Mouse (Mus musculus): ENCODE measurements around the gene Mettl7a2. TPM values are rescaled to one million over a fixed set of nuclear protein-coding genes. Genes with fewer than 3 reads are reported as not detected.
"Not testable (repeated sequence)": the region's sequence is repeated elsewhere in the genome, so short reads cannot be mapped to it uniquely, and the experiment has no call there.

Mettl7a2 gene
- polyA plus RNA-seq, 1 experiment from 2014 or later, result not detected

DNA sequence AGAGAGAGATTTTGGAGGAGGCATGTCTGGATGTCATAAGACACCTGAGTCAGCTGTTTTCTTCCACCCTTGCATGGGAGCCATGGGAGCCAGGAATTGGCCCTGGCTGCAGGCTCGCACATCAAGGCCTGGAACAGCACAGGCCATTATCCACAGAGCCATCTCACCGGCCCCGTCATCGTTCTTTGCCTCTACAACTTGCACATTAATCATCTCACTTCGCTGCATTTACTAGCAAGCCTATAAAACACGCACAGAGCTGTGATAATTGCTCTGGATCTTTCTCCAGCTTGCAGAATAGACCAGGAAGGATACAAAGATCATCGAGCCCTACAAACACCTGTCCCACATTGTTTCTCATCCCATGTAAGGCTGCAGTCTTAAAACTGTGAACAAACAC lies 22.3 kb upstream of the Mettl7a2 start:
- Histone ChIP-seq H3K36me3 (ENCODE audit: insufficient read depth) (no peaks in the 10 kb centered on the region), H3K27ac (ENCODE audit: low read depth) (no peak overlapping the region), H3K9me3 (ENCODE audit: low read depth, low read length) (no peaks in the 10 kb centered on the region), H3K4me1 (ENCODE audit: insufficient read depth) (no peaks in the 10 kb centered on the region), H3K9ac (no peak overlapping the region), H3K27me3 (ENCODE audit: insufficient read depth, low read length) (no peaks in the 10 kb centered on the region), H3K4me3 (ENCODE audit: low read depth, low read length) (no peak overlapping the region), H3K4me2 (no peak overlapping the region)
- ATAC-seq (ENCODE audit: insufficient read depth) (no peak), DNase-seq (no peak)
- WGBS, result 79% methylated on average over 7 of the region's 7 CpGs
- no peak for TF ChIP-seq CTCF (IDR thresholded peaks at IDR 0.05; ENCODE audit: low read depth)

DNA sequence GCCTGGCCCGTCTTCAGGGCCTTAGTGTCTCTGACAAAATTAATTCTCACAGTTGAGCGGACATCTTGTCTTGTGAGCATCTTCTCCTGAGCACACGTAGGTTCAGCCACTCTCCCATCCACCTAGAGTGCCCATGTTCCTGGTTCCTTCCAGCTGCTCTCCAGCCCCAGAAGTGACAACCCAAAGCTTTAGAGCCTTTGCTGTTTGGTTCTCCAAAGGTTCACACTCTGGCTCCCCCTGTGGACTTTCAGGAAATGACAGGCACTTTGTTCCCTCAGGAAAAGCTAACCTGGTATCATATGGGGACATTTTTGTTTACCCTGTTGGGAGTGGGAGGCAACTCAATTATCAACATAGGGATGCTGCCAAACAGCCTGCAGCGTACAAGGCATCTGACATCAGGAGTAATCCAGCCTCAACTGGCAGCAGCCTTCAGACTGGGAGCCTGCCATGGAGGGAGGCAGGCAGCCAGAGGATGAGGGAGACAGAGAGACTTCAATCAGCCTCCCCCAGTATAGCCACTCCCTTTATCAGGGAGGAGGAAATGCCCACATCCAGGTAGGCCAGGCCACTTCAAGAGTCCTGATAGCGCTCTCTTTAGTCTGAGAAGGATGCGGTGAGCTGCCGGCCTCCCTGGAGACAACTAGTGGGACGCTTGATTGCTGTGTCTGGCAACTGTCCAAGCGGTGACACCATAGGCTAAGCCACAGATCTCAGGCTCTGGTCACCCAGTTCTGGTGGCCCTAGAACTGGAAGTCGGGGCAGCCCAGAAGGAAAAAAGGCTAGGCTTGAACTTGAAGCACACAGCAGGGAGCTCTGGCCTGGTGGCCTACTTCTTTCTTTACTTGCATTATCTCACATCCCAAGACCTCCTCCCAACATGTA lies 20.7 kb upstream of the Mettl7a2 start:
- not testable (repeated sequence) for H3K27ac ChIP-seq (ENCODE audit: low read depth); H3K27me3 ChIP-seq (ENCODE audit: insufficient read depth, low read length); H3K9me3 ChIP-seq (ENCODE audit: low read depth, low read length); H3K4me3 ChIP-seq (ENCODE audit: low read depth, low read length); H3K9ac ChIP-seq; H3K4me1 ChIP-seq (ENCODE audit: insufficient read depth); DNase-seq; H3K36me3 ChIP-seq (ENCODE audit: insufficient read depth); H3K4me2 ChIP-seq
- WGBS, result 27% methylated on average over 2 of the region's 10 CpGs
- ATAC-seq (ENCODE audit: insufficient read depth), result peak; percentile 38; the same call in 1 of the 2 replicates

GRCm38 (mm10) chr15:100334629-100335028 lies 18.4 kb upstream of the Mettl7a2 start, which contains the start of gene Mettl7a3:
Gene Mettl7a3 (plus strand): TSS chr15:100334929.
- no peaks in the 10 kb centered on the region for H3K4me1 ChIP-seq (ENCODE audit: insufficient read depth)
- ATAC-seq (ENCODE audit: insufficient read depth), result no peak
- no peaks in the 10 kb centered on the region for H3K27me3 ChIP-seq (ENCODE audit: insufficient read depth, low read length)
- no peak for DNase-seq
- no peak within 1 kb of the TSS for H3K4me2 ChIP-seq
- TF ChIP-seq CTCF (IDR thresholded peaks at IDR 0.05; ENCODE audit: low read depth), result no peak
- no peak within 1 kb of the TSS for H3K27ac ChIP-seq (ENCODE audit: low read depth)
- H3K36me3 ChIP-seq (ENCODE audit: insufficient read depth), result no peaks in the 10 kb centered on the region
- no peaks in the 10 kb centered on the region for H3K9me3 ChIP-seq (ENCODE audit: low read depth, low read length)
- 73% methylated on average over 10 of the region's 10 CpGs for WGBS
- no peak within 1 kb of the TSS for H3K9ac ChIP-seq
- H3K4me3 ChIP-seq (ENCODE audit: low read depth, low read length), result no peak within 1 kb of the TSS

GRCm38 (mm10) chr15:100337328-100337727 lies 15.7 kb upstream of the Mettl7a2 start:
- H3K27ac ChIP-seq (ENCODE audit: low read depth); H3K9ac ChIP-seq; H3K36me3 ChIP-seq (ENCODE audit: insufficient read depth); H3K9me3 ChIP-seq (ENCODE audit: low read depth, low read length); H3K4me2 ChIP-seq; H3K4me3 ChIP-seq (ENCODE audit: low read depth, low read length); H3K4me1 ChIP-seq (ENCODE audit: insufficient read depth); H3K27me3 ChIP-seq (ENCODE audit: insufficient read depth, low read length); ATAC-seq (ENCODE audit: insufficient read depth); DNase-seq: not testable (repeated sequence)

GRCm38 (mm10) chr15:100337847-100338246 lies 15.2 kb upstream of the Mettl7a2 start:
- not testable (repeated sequence) for H3K36me3 ChIP-seq (ENCODE audit: insufficient read depth); ATAC-seq (ENCODE audit: insufficient read depth); H3K9ac ChIP-seq; H3K4me3 ChIP-seq (ENCODE audit: low read depth, low read length); H3K27ac ChIP-seq (ENCODE audit: low read depth); H3K4me2 ChIP-seq; H3K9me3 ChIP-seq (ENCODE audit: low read depth, low read length); H3K4me1 ChIP-seq (ENCODE audit: insufficient read depth); H3K27me3 ChIP-seq (ENCODE audit: insufficient read depth, low read length)
- peak; percentile 61 for TF ChIP-seq CTCF (IDR thresholded peaks at IDR 0.05; ENCODE audit: low read depth)
- 19% methylated on average over 10 of the region's 10 CpGs for WGBS
- DNase-seq, result peak; percentile 63

GRCm38 (mm10) chr15:100341314-100341980 lies 11.6 kb upstream of the Mettl7a2 start:
- H3K9ac ChIP-seq; H3K9me3 ChIP-seq (ENCODE audit: low read depth, low read length); H3K4me1 ChIP-seq (ENCODE audit: insufficient read depth); H3K4me2 ChIP-seq; H3K36me3 ChIP-seq (ENCODE audit: insufficient read depth); H3K4me3 ChIP-seq (ENCODE audit: low read depth, low read length); H3K27ac ChIP-seq (ENCODE audit: low read depth); H3K27me3 ChIP-seq (ENCODE audit: insufficient read depth, low read length); DNase-seq: not testable (repeated sequence)
- ATAC-seq (ENCODE audit: insufficient read depth), result peak; percentile 11; the same call in 1 of the 2 replicates
- WGBS, result 24% methylated on average over 4 of the region's 5 CpGs

DNA sequence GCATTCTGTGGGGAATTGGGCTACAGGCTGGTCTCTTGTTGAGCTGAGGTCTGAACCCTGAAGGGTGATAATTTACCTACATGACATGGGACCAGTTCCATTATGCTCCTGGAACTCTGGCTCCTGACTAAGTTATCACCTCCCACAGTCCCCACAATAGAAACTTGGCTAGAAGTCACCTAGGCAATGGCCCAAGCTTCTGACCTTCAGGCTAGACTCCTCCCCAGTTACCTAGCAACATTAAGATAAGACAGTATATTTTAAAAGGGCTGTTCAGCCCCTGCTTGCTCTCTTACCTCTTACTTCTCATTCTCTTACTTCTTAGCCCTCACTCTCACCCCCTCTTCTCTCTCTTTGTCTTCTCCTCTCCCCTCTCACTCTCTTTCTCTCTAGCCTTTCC lies 7.5 kb upstream of the Mettl7a2 start:
- no peaks in the 10 kb centered on the region for H3K9me3 ChIP-seq (ENCODE audit: low read depth, low read length)
- TF ChIP-seq CTCF (IDR thresholded peaks at IDR 0.05; ENCODE audit: low read depth), result no peak
- no peak for ATAC-seq (ENCODE audit: insufficient read depth)

More for the DNA sequence above, 7.5 kb upstream of the Mettl7a2 start:
- Histone ChIP-seq H3K4me3 (ENCODE audit: low read depth, low read length) (no peak overlapping the region), H3K27me3 (ENCODE audit: insufficient read depth, low read length) (no peaks in the 10 kb centered on the region), H3K9ac (no peak overlapping the region), H3K4me2 (no peak overlapping the region), H3K36me3 (ENCODE audit: insufficient read depth) (no peaks in the 10 kb centered on the region), H3K4me1 (ENCODE audit: insufficient read depth) (no peaks in the 10 kb centered on the region), H3K27ac (ENCODE audit: low read depth) (no peak overlapping the region)
- no peak for DNase-seq

All from lung, embryonic 14.5 days (tissue).